Mouse (Mus musculus): ENCODE results near the gene Pkp1.

Gene Pkp1

GRCm38 (mm10) chr1:135918644-135919407 is at the start of gene Pkp1:
Gene Pkp1 (minus strand): TSS chr1:135919207.
- no peak for DNase-seq (ENCODE audit: low spot score)

GRCm38 (mm10) chr1:135967739-135968138 is 48.7 kb upstream of the Pkp1 start:
- DNase-seq (ENCODE audit: low spot score) = no peak

- no peak for DNase-seq (ENCODE audit: low spot score)
Measured at GRCm38 (mm10) chr1:135964561-135964960, 45.6 kb upstream of the Pkp1 start.

GRCm38 (mm10) chr1:135963177-135963576 is 44.2 kb upstream of the Pkp1 start:
- DNase-seq (ENCODE audit: low spot score) = no peak

DNA sequence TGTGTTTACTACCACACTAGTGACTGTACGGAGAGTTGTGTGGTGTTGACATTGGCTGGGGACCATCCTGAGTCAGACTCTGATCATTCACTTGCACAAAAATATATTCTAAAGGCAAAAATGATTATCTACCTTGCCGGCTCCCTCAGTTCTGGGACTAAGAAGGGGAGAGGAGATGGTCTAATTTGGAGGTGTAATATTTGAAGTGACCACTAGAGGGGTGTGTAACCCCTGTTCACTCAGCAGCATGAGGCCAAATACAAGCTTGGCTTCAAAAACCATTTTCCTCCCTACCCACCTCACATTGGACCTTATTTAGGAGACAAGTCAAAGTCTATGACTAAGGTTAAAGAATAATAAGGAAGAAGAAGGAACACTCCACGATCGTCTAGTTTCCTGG is 39.5 kb upstream of the Pkp1 start:
- no peak for DNase-seq (ENCODE audit: low spot score)

DNA sequence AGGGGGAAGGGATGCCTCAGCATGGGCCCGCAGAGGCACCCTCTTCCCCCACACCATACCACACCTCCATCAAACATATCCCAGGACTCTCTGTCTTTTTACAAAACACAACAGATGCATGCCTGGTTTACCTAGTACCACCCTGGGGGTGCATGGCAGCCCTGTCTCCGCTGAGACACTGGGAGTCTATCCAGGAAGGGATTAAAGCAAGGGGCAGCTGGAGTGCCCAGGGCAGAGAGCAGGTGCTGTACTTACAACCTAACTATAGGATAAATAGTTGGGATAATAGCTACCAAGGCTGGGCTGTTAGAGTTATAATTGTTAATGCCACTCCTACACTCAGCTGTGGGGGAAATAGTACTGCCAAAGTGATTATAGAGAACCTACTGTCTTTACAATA is 29.9 kb upstream of the Pkp1 start:
- DNase-seq (ENCODE audit: low spot score) = no peak

- no peak for DNase-seq (ENCODE audit: low spot score)
Measured at GRCm38 (mm10) chr1:135946247-135946646, 27.2 kb upstream of the Pkp1 start.

GRCm38 (mm10) chr1:135945711-135946110 is 26.7 kb upstream of the Pkp1 start:
- DNase-seq (ENCODE audit: low spot score) = no peak

DNA sequence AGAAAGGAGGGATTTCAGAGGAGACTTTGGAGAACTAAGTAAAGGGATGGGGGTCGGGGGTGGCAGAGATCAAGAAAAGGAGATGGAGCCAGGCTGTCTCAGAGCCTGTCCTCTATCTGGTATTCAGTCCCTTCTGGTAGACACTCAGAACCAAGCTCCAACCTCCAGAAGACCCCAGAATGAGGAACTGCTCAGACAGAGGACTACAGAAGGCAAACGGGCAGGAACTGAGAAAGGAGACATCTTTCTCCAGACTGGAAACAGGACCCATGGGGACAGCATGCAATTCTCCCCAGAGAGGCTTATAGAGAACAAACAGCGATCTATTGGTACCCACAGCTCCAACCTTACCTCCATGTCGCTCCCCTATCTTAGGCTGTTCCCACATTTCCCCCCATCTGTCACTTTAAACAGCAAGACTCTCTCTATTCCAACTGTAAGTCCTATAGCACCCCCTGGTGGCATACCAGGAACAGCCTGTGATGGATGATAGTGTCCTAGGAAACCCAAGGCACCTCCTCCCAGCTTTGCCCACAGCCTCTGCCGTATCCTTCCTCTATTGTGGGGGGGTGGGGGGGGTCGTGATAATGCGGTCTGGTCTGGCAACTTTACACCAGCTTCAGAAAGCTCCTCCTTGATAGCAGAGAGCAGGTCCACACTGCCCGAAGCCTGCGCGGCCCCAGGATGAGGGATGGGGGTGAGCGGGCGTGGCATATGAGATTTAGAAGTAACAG is 25.7 kb upstream of the Pkp1 start:
- peak; percentile 51 for DNase-seq (ENCODE audit: low spot score)

DNA sequence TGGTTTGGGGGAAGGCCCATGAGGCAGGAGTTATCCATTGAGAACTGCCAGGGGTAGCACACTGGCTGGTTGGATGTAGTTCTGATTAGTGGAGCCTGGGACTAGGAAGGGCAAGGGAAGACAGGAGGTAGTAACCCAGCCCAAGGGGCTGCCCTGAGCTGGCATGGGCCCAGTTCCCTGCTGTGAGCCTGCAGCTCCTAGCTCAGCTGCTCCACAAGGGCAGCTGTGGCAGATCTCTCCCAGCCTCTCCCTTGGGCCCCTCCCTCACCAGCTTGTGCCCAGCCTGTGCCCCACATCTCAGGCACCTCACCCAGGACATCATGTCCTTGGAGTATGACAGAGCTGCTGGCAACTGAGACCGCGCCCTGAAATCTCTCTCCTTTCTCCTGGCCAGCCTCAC is 24.7 kb upstream of the Pkp1 start:
- DNase-seq (ENCODE audit: low spot score) = no peak

DNA sequence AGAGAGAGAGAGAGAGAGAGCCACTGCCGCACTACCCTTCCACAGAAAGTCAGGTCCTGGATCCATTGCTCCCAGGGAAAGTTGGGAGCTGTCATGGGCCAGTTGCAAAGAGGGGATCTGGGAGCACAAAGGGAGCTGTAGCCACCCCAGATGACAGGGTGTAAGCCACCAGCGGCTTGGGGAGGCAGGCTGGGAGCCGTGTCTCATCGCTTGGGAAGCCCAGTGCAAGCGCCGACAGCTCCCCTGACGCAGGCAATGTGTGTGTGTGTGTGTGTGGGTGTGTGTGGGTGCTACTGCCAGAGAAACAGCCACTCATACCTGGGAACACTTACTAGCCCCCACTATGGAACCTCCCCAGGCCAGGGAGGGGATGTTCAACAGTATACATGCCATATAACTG is 23.1 kb upstream of the Pkp1 start:
- no peak for DNase-seq (ENCODE audit: low spot score)

DNA sequence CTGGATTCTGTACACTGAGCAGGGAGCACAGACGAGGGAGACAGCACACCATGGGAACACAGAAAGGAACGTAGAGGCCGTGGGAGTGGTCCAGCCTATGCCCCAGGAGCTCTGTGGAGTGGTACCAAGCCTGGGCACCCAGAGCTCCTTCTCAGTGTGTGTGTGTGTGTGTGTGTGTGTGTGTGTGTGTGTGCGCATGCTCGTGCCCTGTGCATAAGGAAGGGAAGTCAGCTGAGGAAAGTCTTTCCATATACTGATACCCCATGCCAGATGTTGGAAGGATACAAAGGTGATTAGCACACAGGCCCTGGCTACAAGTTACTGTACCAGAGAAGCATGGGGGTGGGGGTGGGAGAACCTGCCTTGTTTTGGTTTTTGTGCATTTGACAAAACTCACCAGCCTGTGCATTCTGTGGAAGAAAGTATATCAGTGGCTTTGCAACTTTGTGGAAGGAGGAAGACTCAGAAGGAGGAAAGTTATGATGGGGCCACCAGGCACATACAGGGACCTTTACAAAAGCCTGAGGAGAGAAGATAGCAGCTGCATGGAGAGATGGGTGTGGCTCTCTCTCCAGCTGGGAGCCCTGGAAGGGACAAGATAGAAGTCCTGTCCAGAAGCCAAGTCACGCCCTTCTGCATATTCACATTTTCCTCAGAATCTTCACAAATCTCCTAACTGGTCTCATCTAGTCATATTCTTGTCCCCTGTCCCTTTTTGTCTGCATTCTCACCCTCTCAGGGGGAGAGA is 22.4 kb upstream of the Pkp1 start:
- DNase-seq (ENCODE audit: low spot score) = no peak

DNA sequence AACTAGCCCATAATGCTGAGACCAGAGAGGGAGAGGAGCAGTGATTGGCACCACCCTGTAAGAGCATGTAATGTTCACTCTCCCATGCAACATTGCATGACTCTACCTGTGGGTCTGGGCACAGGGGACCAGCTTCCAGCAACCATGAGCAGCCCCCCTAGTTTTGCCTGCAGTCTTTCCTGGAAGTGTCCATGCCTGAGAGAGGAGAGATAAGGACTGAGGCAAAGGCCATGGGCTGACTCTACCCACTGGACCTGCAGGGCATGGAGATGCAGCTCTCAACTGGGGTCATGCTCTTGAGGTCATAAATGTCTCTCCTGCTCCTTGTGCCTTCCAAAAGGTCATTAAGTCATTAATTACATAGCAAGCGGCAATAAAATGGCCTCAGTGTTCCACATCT is 17.1 kb upstream of the Pkp1 start:
- DNase-seq (ENCODE audit: low spot score) = no peak

GRCm38 (mm10) chr1:135933704-135934293 is 14.8 kb upstream of the Pkp1 start:
- no peak for DNase-seq (ENCODE audit: low spot score)

DNA sequence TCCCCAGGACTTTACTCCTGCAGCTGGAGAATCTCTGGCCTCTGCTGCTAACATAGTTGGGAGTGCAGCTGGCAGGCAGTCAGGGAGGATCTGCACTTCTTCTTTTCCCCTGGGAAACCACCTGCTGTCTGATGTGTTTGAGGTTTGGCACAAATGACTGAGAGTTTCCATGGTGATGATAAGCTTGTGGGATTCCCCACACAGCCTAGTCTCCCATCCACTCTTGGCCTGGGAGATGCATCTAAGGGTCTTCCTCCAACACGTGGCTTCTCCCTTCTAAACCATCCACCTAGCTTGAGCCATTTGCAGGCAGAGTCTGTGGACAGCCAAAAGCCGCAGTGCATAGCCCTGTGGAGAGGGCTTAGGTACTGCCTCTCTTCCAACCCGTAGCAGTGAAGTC is 10.9 kb upstream of the Pkp1 start:
- DNase-seq (ENCODE audit: low spot score) = no peak

DNA sequence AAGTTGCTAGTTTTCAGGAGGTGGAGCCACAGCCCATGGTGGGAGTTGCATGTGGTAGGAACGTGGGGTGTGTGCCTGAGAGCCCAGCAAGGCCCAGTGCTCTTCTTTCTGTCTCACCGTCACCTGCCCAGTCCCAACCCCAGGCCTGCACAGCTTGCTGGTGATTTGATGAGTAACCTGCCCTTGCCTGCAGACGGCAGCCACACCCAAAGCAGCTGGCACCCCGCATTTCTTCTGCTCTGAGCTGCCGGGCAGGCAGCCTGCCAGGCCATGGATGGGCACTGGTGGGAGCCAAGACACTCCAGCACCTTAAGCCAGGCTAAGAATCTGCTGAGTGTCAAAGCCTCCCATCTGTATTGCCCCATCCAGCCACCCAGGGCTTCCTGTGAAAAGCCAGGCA is 6.8 kb upstream of the Pkp1 start:
- no peak for DNase-seq (ENCODE audit: low spot score)

- no peak for DNase-seq (ENCODE audit: low spot score)
Measured at GRCm38 (mm10) chr1:135924377-135924994, 5.5 kb upstream of the Pkp1 start.

DNA sequence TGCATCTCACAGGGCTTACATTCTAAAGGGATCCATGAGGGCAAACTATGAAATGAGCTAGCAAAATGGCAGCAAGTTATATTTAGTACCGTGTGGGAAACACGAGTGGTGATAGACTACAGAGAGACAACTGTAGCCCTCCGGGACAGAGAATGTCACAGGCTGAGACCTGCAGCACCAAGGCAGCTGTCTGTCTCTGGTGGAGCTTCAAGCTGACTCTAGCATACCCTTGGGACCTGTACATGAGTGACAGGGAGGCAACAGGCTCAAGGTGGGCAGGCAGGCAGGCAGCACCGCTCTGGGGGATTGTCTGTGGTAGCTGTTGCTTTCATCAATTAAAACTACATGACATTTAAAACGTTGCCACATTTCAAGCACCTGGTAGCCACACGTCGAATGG is 4.2 kb upstream of the Pkp1 start:
- DNase-seq (ENCODE audit: low spot score) = no peak

DNA sequence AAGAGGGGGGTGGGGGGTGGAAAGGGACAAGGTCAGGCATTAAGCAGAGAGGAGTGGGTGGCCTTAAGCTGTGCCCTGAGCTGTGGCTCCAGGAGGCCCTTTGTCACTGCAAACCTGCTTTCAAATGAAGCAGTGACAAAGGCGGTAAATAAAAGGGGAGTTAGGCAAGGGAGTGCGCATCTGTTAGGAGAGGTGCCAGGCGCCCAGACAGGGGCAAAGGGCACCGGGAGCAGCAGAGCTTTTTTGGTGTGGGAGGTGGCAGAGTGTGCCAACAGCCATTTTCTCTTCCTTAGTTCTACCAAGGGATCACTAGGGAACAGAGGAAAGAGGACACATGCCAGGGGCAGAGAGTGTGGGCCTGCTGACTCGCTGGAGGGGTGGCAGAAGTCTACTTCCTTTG is 1.8 kb downstream of the Pkp1 start:
- DNase-seq (ENCODE audit: low spot score) = no peak

- DNase-seq (ENCODE audit: low spot score) = no peak
Measured at GRCm38 (mm10) chr1:135916486-135917058, 2.4 kb downstream of the Pkp1 start.

DNA sequence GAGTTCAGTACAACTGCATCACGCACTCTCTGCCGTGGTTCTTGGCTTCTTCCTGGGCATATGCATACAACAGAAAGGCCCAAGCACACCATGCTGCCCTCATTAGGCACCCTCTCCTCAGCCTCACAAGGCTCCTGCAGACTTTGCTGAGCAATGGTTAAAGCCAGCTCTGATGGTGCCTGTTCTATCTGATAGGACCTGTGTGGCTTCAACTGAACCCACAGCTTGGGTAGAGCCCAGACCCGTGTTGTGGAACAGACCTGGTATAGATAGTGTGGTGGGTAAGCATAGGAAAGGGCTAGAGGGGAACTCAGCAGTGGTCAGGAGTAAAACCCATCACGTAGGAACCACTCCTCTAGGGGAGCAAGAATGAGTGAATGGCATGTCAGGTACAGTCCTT is 5.3 kb downstream of the Pkp1 start:
- DNase-seq (ENCODE audit: low spot score) = no peak

DNA sequence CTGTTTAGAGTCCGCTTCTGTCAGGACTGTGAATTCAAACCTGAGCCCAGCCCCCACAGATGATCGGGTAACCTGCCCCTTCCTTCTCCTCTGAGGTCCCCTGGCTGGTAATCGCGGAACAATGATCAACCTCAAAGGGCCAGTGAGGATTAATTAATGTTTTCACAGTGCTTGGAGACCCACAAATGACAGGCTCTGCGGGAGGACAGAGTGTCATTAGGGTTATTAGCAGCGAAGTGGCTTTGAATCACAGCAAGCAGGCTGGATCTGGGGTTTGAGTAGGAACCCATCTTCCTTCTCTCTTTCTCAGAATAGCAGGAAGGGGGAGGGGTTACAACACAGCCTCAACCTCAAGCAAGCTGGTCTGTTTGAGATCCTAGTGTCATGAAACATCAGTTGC is 9.6 kb downstream of the Pkp1 start:
- no peak for DNase-seq (ENCODE audit: low spot score)
